Mouse (Mus musculus) natural killer cell, adult 2 months (primary cell): ENCODE results near the gene Olfr1368.
"Not testable (repeated sequence)": the region's sequence is repeated elsewhere in the genome, so short reads cannot be mapped to it uniquely, and the experiment has no call there.

ENCODE experiments used
- DNase-seq, 2 experiments: peaks; one replicate each; pipeline ENCODE4 v3.0.0; 2022; ENCODE audit warnings: low spot score in 2 of 2

The Olfr1368 gene

GRCm38 (mm10) chr13:21167910-21168300 is 22.2 kb upstream of the Olfr1368 start:
- peak; percentile 58 to 60 for DNase-seq

DNA sequence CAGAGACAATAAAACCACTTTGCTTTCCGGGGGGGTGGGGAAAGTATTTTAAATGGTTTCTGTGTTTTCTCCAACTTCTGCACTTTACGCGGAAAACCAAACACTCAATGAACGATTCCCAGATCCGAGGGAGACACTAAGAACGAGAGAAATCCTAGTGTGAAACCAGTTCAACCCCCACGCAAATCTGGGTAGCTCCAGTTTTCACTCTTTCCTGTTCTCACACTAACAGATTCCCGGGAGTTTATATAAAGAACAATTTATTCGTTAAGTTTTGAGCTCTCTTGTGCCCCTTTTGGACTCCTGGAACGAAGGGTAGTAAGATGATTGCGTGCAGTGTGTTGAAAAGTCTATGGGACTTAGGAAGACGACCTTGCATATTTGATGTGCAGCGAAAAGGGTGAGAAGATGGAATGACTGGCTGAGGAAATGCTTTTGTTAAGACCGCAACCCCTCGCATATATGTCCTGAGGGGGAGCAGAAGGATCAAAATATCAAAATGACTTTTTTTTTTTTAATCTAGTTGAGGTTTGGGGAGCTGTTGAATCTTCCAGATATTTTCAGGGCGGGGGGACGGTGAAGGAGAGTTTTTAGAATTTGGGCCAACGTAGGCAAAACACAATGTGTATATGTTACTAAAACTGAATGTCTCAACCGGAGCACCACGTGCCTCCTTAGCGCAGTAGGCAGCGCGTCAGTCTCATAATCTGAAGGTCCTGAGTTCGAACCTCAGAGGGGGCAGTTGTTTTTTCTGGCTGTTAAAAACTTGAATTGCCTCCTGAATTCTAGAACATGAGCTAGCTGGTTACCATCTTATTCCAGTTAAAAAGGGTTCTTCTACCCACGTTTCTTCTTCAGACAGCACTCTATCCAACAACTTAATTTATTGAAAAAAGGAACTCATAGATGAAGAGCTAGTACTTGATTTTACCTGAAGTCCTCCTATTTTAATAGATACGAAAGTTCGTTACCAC is 21.6 kb upstream of the Olfr1368 start:
- peak; percentile 87 to 88 for DNase-seq

- DNase-seq, result no peak
Observed at GRCm38 (mm10) chr13:21162591-21162990, 16.9 kb upstream of the Olfr1368 start.

GRCm38 (mm10) chr13:21161591-21161990 is 15.9 kb upstream of the Olfr1368 start:
- DNase-seq, result no peak

GRCm38 (mm10) chr13:21160657-21161590 is 15.3 kb upstream of the Olfr1368 start:
- DNase-seq, result peak; percentile 91 to 93

GRCm38 (mm10) chr13:21160041-21160511 is 14.4 kb upstream of the Olfr1368 start:
- DNase-seq, result no peak

- no peak for DNase-seq
Observed at GRCm38 (mm10) chr13:21159475-21159819, 13.8 kb upstream of the Olfr1368 start.

GRCm38 (mm10) chr13:21158785-21159474 is 13.3 kb upstream of the Olfr1368 start:
- peak; percentile 80 to 86 for DNase-seq

GRCm38 (mm10) chr13:21158071-21158470 is 12.4 kb upstream of the Olfr1368 start:
- DNase-seq, result no peak

DNA sequence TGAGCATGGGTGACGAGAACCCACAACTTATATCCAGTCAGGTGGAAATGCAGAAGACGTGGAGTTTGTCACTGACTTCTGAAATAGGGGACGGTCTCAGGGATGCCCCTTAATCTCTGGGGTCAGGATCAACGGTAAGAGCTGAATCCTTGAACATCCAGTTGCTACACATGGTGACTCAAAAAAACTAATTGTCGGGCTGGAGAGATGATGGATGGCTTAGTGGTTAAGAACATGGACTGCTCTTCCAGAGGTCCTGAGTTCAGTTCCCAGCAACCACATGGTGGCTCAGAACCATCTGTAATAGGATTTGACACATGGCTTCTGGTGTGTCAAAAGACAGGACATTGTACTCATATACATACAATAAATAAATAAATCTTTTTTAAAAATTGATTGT is 10.2 kb upstream of the Olfr1368 start:
- no peak for DNase-seq

DNA sequence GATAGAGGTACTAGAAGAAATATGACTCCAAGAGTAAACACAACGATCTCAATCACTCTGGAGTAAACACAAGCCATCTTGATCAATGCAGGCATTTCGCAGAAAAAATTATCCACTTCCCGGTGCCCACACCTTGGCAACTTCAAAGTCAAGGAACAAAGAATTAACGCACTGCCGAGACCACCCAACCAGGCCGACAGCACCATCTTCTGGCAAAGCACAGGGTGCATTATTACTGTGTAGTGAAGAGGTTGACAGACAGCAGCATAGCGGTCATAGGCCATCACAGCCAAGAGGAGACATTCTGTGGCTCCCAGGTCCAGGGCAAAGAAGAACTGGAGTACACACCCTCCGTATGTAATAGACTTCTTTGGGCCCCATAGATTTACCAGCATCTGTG is 3.2 kb downstream of the Olfr1368 start:
- no peak for DNase-seq

- not testable (repeated sequence) for DNase-seq
Observed at GRCm38 (mm10) chr13:21129339-21129738, 16.3 kb downstream of the Olfr1368 start, which contains the start of gene Olfr263. Olfr263 (plus strand) TSS chr13:21129639.

- no peak for DNase-seq
Observed at GRCm38 (mm10) chr13:21114121-21114520, 31.5 kb downstream of the Olfr1368 start.

DNA sequence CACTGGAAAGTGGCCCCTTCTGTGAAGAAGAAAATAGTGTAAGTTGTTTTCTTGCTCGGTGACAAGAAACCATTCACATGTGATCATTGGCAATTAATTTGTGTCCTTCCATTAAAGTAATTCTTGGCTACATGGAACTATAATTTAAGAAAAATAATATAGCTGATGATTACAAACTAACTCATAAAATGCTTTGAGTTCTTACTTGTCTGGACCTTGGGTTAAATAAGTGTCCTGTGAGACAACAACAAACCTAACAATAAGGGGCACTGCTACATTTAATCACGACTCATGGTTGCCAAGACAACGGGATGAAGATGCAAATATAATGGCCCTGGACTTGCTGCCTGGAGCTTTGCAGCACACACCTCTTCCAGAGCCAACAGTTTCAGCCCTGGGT is 34.5 kb downstream of the Olfr1368 start, which contains the start of gene Olfr1369-ps1:
TSS of gene Olfr1369-ps1 (plus strand) at position 301 of the 400 bp plus-strand sequence.
- not testable (repeated sequence) for DNase-seq

- DNase-seq, result no peak
Observed at GRCm38 (mm10) chr13:21110441-21110840, 35.2 kb downstream of the Olfr1368 start.

DNA sequence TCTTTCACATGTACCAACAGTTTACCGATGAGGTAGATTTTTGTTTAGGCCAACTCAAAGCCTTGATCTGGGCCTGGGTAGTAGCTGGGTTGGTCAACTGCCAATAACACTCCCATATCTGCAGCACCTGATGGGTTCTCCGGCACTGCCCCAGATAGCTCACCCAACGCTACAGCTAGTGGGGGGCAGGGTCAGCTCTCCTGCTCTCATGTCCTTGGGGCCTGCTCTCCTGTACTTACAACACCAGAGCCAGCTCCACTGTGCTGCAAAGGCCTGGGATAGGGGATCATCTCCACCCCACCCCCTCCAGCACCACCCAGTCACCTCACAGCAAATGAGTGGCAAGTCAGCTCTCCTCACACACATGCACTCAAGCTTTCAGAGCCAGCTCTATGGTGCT is 35.9 kb downstream of the Olfr1368 start:
- DNase-seq, result no peak
